Mouse (Mus musculus): ENCODE measurements around the gene Fcrlb. TPM values are rescaled to one million over a fixed set of nuclear protein-coding genes. Genes with fewer than 3 reads are reported as not detected.

Fcrlb gene
- polyA plus RNA-seq, 1 experiment from 2014 or later, result 1.1 TPM

- 62% methylated on average over 6 of the region's 6 CpGs for WGBS
- Histone ChIP-seq H3K4me3 (ENCODE audit: low read depth, low read length) (no peak overlapping the region), H3K9me3 (replicated peaks; ENCODE audit: control insufficient read depth, low read length, poor library complexity, severe bottlenecking) (no peaks in the 10 kb centered on the region), H3K9ac (ENCODE audit: low read depth, low read length) (no peak overlapping the region), H3K4me1 (ENCODE audit: control insufficient read depth, insufficient read depth, low read length) (peaks cover 22% of the 10 kb centered on the region), H3K4me2 (ENCODE audit: low read length) (no peak overlapping the region; the same call in 1 of the 2 replicates), H3K27me3 (ENCODE audit: control insufficient read depth, insufficient read depth, low read depth, low read length) (no peaks in the 10 kb centered on the region), H3K36me3 (ENCODE audit: control insufficient read depth, insufficient read depth, low read length) (no peaks in the 10 kb centered on the region), H3K27ac (ENCODE audit: low read length) (no peak overlapping the region)
- ATAC-seq, result 0 out of 2 replicates have a peak, but pooled peaks have one; percentile 10
These were observed 26.7 kb downstream of the Fcrlb start for GRCm38 (mm10) chr1:170886044-170886458.

DNA sequence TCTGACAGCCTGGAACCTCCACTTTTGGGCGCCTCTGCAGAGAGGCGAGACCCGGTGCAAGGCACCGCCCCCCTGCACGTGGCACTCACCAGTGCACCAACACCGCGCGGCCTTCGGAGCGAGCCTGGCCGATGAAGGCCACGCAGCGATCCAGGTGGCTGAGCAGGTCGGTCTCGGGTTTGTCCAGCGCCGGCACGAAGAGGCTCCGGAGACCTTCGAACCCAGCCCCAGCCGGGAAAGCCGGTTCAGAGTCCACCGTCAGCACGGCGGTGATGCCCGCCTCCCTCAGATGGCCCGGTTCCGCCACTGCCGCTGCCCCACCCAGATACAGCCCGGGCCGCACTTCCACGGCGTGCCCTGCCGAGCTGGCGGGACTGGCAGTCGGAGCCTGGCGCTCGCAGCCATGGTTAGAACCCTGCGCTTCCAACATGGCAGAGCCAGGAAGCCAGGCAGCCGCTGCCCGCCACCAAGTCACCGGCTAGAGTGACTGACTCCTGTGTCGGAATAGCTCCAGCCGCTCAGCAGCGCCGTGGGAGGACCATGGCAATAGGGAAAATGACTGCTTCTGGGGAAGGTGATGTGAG, 27.7 kb downstream of the Fcrlb start, which contains the start of the genes Gm26620 and Dusp12:
Gm26620 (plus strand) TSS at position 88 of the 584 bp plus-strand sequence.
Dusp12 (minus strand) TSS at position 563 of the 584 bp plus-strand sequence.
- peak within 1 kb of the TSS; percentile 82 for H3K4me3 ChIP-seq (ENCODE audit: low read depth, low read length)
- no peaks in the 10 kb centered on the region for H3K9me3 ChIP-seq (replicated peaks; ENCODE audit: control insufficient read depth, low read length, poor library complexity, severe bottlenecking)
- under 1% methylated on average over 46 of the region's 46 CpGs for WGBS
- peak within 1 kb of the TSS; percentile 90 for H3K27ac ChIP-seq (ENCODE audit: low read length)
- peaks cover 5% of the 10 kb centered on the region; the same call in 1 of the 2 replicates for H3K36me3 ChIP-seq (ENCODE audit: control insufficient read depth, insufficient read depth, low read length)
- H3K4me1 ChIP-seq (ENCODE audit: control insufficient read depth, insufficient read depth, low read length), result peaks cover 22% of the 10 kb centered on the region
- peak within 1 kb of the TSS; percentile 93 for H3K9ac ChIP-seq (ENCODE audit: low read depth, low read length)
- peak within 1 kb of the TSS; percentile 80 for H3K4me2 ChIP-seq (ENCODE audit: low read length)
- ATAC-seq, result peak; percentile 97
- no peaks in the 10 kb centered on the region for H3K27me3 ChIP-seq (ENCODE audit: control insufficient read depth, insufficient read depth, low read depth, low read length)

- Histone ChIP-seq H3K4me2 (ENCODE audit: low read length) (peak overlapping the region; percentile 80), H3K4me1 (ENCODE audit: control insufficient read depth, insufficient read depth, low read length) (peaks cover 22% of the 10 kb centered on the region), H3K9me3 (replicated peaks; ENCODE audit: control insufficient read depth, low read length, poor library complexity, severe bottlenecking) (no peaks in the 10 kb centered on the region), H3K4me3 (ENCODE audit: low read depth, low read length) (peak overlapping the region; percentile 82), H3K36me3 (ENCODE audit: control insufficient read depth, insufficient read depth, low read length) (peaks cover 10% of the 10 kb centered on the region; the same call in 1 of the 2 replicates), H3K9ac (ENCODE audit: low read depth, low read length) (peak overlapping the region; percentile 93), H3K27me3 (ENCODE audit: control insufficient read depth, insufficient read depth, low read depth, low read length) (no peaks in the 10 kb centered on the region), H3K27ac (ENCODE audit: low read length) (peak overlapping the region; percentile 90; the same call in 1 of the 2 replicates)
- ATAC-seq, result peak; percentile 15; the same call in 1 of the 2 replicates
- 32% methylated on average over 8 of the region's 8 CpGs for WGBS
These were observed 28.4 kb downstream of the Fcrlb start for GRCm38 (mm10) chr1:170884390-170884789.

GRCm38 (mm10) chr1:170882915-170883485, 29.7 kb downstream of the Fcrlb start:
- H3K27ac ChIP-seq (ENCODE audit: low read length), result no peak overlapping the region

GRCm38 (mm10) chr1:170876906-170877305, 35.8 kb downstream of the Fcrlb start:
- Histone ChIP-seq H3K27me3 (ENCODE audit: control insufficient read depth, insufficient read depth, low read depth, low read length) (no peaks in the 10 kb centered on the region), H3K9ac (ENCODE audit: low read depth, low read length) (no peak overlapping the region), H3K4me3 (ENCODE audit: low read depth, low read length) (no peak overlapping the region), H3K36me3 (ENCODE audit: control insufficient read depth, insufficient read depth, low read length) (peaks cover 25% of the 10 kb centered on the region), H3K4me1 (ENCODE audit: control insufficient read depth, insufficient read depth, low read length) (no peaks in the 10 kb centered on the region), H3K27ac (ENCODE audit: low read length) (no peak overlapping the region), H3K9me3 (replicated peaks; ENCODE audit: control insufficient read depth, low read length, poor library complexity, severe bottlenecking) (no peaks in the 10 kb centered on the region), H3K4me2 (ENCODE audit: low read length) (no peak overlapping the region)
- ATAC-seq, result no peak
- 97% methylated on average over 5 of the region's 5 CpGs for WGBS

More at GRCm38 (mm10) chr1:170882915-170883485, 29.7 kb downstream of the Fcrlb start:
- no peak overlapping the region for H3K9ac ChIP-seq (ENCODE audit: low read depth, low read length)
- H3K4me2 ChIP-seq (ENCODE audit: low read length), result no peak overlapping the region
- H3K4me3 ChIP-seq (ENCODE audit: low read depth, low read length), result no peak overlapping the region
- H3K4me1 ChIP-seq (ENCODE audit: control insufficient read depth, insufficient read depth, low read length), result peaks cover 22% of the 10 kb centered on the region
- no peaks in the 10 kb centered on the region for H3K9me3 ChIP-seq (replicated peaks; ENCODE audit: control insufficient read depth, low read length, poor library complexity, severe bottlenecking)
- no peaks in the 10 kb centered on the region for H3K27me3 ChIP-seq (ENCODE audit: control insufficient read depth, insufficient read depth, low read depth, low read length)
- 89% methylated on average over 5 of the region's 5 CpGs for WGBS
- H3K36me3 ChIP-seq (ENCODE audit: control insufficient read depth, insufficient read depth, low read length), result peaks cover 14% of the 10 kb centered on the region; the same call in 1 of the 2 replicates
- no peak for ATAC-seq

DNA sequence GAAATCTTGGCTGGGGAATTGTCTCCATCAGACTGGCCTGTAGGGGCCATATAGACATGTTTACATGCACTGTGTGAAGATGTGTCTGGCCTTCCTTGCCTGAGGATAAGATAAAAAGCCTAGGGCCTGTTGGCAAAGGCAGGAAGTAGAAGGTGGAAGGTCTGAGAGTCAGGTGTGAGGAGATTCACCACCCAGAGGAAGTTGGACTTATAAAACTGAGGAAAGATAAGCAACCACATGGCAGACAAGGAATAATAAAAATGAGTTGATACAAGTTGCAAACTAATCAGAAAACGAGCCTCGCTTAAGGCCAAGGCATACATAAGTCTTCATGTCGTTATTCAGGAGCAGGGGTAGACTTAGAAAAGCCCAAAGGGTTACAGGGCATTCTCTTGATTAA, 37.1 kb downstream of the Fcrlb start:
- 94% methylated on average over 3 of the region's 3 CpGs for WGBS
- no peaks in the 10 kb centered on the region for H3K4me1 ChIP-seq (ENCODE audit: control insufficient read depth, insufficient read depth, low read length)
- H3K9ac ChIP-seq (ENCODE audit: low read depth, low read length), result no peak overlapping the region
- H3K27ac ChIP-seq (ENCODE audit: low read length), result no peak overlapping the region
- H3K4me3 ChIP-seq (ENCODE audit: low read depth, low read length), result no peak overlapping the region
- no peak overlapping the region for H3K4me2 ChIP-seq (ENCODE audit: low read length)
- H3K36me3 ChIP-seq (ENCODE audit: control insufficient read depth, insufficient read depth, low read length), result peaks cover 25% of the 10 kb centered on the region
- H3K27me3 ChIP-seq (ENCODE audit: control insufficient read depth, insufficient read depth, low read depth, low read length), result no peaks in the 10 kb centered on the region
- no peak for ATAC-seq
- no peaks in the 10 kb centered on the region for H3K9me3 ChIP-seq (replicated peaks; ENCODE audit: control insufficient read depth, low read length, poor library complexity, severe bottlenecking)

GRCm38 (mm10) chr1:170871961-170872360, 40.8 kb downstream of the Fcrlb start:
- ATAC-seq, result no peak
- Histone ChIP-seq H3K36me3 (ENCODE audit: control insufficient read depth, insufficient read depth, low read length) (peaks cover 11% of the 10 kb centered on the region), H3K27me3 (ENCODE audit: control insufficient read depth, insufficient read depth, low read depth, low read length) (no peaks in the 10 kb centered on the region), H3K4me3 (ENCODE audit: low read depth, low read length) (no peak overlapping the region), H3K4me2 (ENCODE audit: low read length) (no peak overlapping the region), H3K9me3 (replicated peaks; ENCODE audit: control insufficient read depth, low read length, poor library complexity, severe bottlenecking) (no peaks in the 10 kb centered on the region), H3K4me1 (ENCODE audit: control insufficient read depth, insufficient read depth, low read length) (peaks cover 6% of the 10 kb centered on the region), H3K9ac (ENCODE audit: low read depth, low read length) (no peak overlapping the region), H3K27ac (ENCODE audit: low read length) (no peak overlapping the region)
- WGBS, result 93% methylated on average over 2 of the region's 2 CpGs

- H3K27ac ChIP-seq (ENCODE audit: low read length), result no peak overlapping the region
- peaks cover 12% of the 10 kb centered on the region for H3K4me1 ChIP-seq (ENCODE audit: control insufficient read depth, insufficient read depth, low read length)
- H3K9ac ChIP-seq (ENCODE audit: low read depth, low read length), result no peak overlapping the region
- WGBS, result 93% methylated on average over 6 of the region's 6 CpGs
- no peaks in the 10 kb centered on the region for H3K9me3 ChIP-seq (replicated peaks; ENCODE audit: control insufficient read depth, low read length, poor library complexity, severe bottlenecking)
- H3K4me2 ChIP-seq (ENCODE audit: low read length), result no peak overlapping the region
- H3K36me3 ChIP-seq (ENCODE audit: control insufficient read depth, insufficient read depth, low read length), result peaks cover 8% of the 10 kb centered on the region; the same call in 1 of the 2 replicates
- no peak overlapping the region for H3K4me3 ChIP-seq (ENCODE audit: low read depth, low read length)
- no peak for ATAC-seq
- H3K27me3 ChIP-seq (ENCODE audit: control insufficient read depth, insufficient read depth, low read depth, low read length), result no peaks in the 10 kb centered on the region
These were observed 41.3 kb downstream of the Fcrlb start for GRCm38 (mm10) chr1:170871402-170871801.

DNA sequence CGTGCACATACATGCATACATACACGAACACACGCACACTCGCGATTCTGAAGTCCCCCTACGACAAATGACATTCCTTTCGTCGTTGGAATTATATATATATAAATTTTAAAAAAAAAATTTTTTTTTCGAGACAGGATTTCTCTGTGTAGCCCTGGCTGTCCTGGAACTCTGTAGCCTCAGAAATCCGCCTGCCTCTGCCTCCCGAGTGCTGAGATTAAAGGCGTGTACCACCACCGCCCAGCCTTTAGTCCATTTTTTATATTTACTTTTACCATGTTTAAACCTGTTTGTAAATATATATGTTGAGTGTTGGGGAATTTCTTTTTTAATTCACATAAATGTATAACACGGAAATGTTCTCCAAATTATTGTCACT, 43.8 kb downstream of the Fcrlb start:
- ATAC-seq, result peak; percentile 56
- no peaks in the 10 kb centered on the region for H3K9me3 ChIP-seq (replicated peaks; ENCODE audit: control insufficient read depth, low read length, poor library complexity, severe bottlenecking)
- peak overlapping the region; percentile 77 for H3K4me2 ChIP-seq (ENCODE audit: low read length)
- H3K36me3 ChIP-seq (ENCODE audit: control insufficient read depth, insufficient read depth, low read length), result no peaks in the 10 kb centered on the region
- WGBS, result 18% methylated on average over 14 of the region's 14 CpGs
- H3K4me3 ChIP-seq (ENCODE audit: low read depth, low read length), result peak overlapping the region; percentile 75
- H3K27me3 ChIP-seq (ENCODE audit: control insufficient read depth, insufficient read depth, low read depth, low read length), result no peaks in the 10 kb centered on the region
- H3K27ac ChIP-seq (ENCODE audit: low read length), result no peak overlapping the region; the same call in 1 of the 2 replicates
- peaks cover 17% of the 10 kb centered on the region for H3K4me1 ChIP-seq (ENCODE audit: control insufficient read depth, insufficient read depth, low read length)
- peak overlapping the region; percentile 70 for H3K9ac ChIP-seq (ENCODE audit: low read depth, low read length)

Measured in midbrain, embryonic 16.5 days (tissue).